ENCODE assay signal across 20 mouse cellular contexts in the genomic region with DNA sequence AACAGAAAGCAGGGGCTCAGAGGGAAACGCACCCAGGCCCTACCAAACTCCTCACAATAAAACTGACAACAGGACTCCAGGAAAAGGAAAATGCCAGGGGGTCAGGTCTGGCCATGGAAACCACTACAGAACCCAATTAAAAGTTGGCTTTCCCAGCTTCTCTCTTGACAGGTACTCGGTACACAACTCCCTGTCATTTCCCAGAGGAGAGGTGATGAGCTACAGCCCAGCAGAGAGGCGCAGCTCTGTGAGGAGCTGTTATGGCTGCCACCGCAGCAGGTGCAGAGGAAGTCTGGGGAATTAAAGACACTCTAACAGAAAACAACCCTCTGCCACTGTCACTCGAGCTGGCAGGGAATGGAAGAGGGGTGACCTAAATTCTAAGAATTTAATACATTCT.
DNase-seq lines count a peak whose midpoint lies in the region; ATAC-seq and TF ChIP-seq lines count a peak whose summit lies in the region.
"Had no signal": no experiment of that assay in that cellular context is flagged by ENCODE, and none has a peak within 500 bp of the region (broad histone marks: within the 10 kb centered on the region; RNA-seq: fewer than 3 reads in every experiment).

No protein-coding gene starts in this region.

- H3K27ac ChIP-seq in midbrain, embryonic 15.5 days = no peak overlapping the region
- H3K27ac ChIP-seq in midbrain, postnatal 0 days (ENCODE audit: low read depth, low read length) = no peak overlapping the region
- H3K27ac ChIP-seq in thymus, adult 2 months (ENCODE audit: control insufficient read depth, insufficient read depth, low read length) = peak overlapping the region; percentile 93
- H3K27ac ChIP-seq: embryonic facial prominence, embryonic 13.5 days; forebrain, embryonic 15.5 days; heart, embryonic 10.5 days; hindbrain, embryonic 13.5 days; hindbrain, postnatal 0 days had no signal

- no peak for TF ChIP-seq CTCF in midbrain, postnatal 0 days (IDR thresholded peaks at IDR 0.05)
- no peak for TF ChIP-seq CTCF in brain, embryonic 14.5 days (IDR thresholded peaks at IDR 0.05; ENCODE audit: borderline replicate concordance, extremely low read depth, insufficient read depth, insufficient read length)
- no peak for TF ChIP-seq CTCF in thymus, adult 2 months (IDR thresholded peaks at IDR 0.05; ENCODE audit: borderline replicate concordance, control insufficient read depth, extremely low read depth, insufficient read depth, low read length, poor library complexity)

- no peak for TF ChIP-seq POLR2A in brain, embryonic 14.5 days (IDR thresholded peaks at IDR 0.05; ENCODE audit: borderline replicate concordance, extremely low read depth, insufficient read depth, insufficient read length, poor library complexity, severe bottlenecking)
- peak; percentile 73 for TF ChIP-seq POLR2A in thymus, adult 2 months (IDR thresholded peaks at IDR 0.05; ENCODE audit: control insufficient read depth, extremely low read depth, insufficient read depth, low read length, poor library complexity)

- no peak overlapping the region for H3K4me2 ChIP-seq in midbrain, embryonic 15.5 days
- no peak overlapping the region for H3K4me2 ChIP-seq in midbrain, postnatal 0 days (ENCODE audit: low read depth, low read length, poor library complexity, severe bottlenecking)
- H3K4me2 ChIP-seq: embryonic facial prominence, embryonic 13.5 days; forebrain, embryonic 15.5 days; hindbrain, embryonic 13.5 days had no signal

- H3K27me3 ChIP-seq in midbrain, embryonic 15.5 days (replicated peaks) = no peaks in the 10 kb centered on the region
- H3K27me3 ChIP-seq in midbrain, postnatal 0 days (ENCODE audit: insufficient read depth, low read length) = no peaks in the 10 kb centered on the region
- no peaks in the 10 kb centered on the region for H3K27me3 ChIP-seq in thymus, adult 2 months (ENCODE audit: control insufficient read depth, insufficient read depth, low read length)
- H3K27me3 ChIP-seq: embryonic facial prominence, embryonic 13.5 days; forebrain, embryonic 15.5 days; hindbrain, embryonic 13.5 days had no signal

- DNase-seq in midbrain, postnatal 0 days (ENCODE audit: low spot score) = no peak
- peak; percentile 49 for DNase-seq in brain, embryonic 14.5 days (ENCODE audit: low read depth)
- DNase-seq in thymus, adult 2 months = peak; percentile 68
- DNase-seq in thymus, postnatal 25 days = peak; percentile 79
- no peak for DNase-seq in lung, postnatal 36 days
- no peak for DNase-seq in adrenal gland, postnatal 25 days
- no peak for DNase-seq in cerebellum, adult 9-10 months
- DNase-seq: adrenal gland, postnatal 10 days; cerebellum, adult 8-10 months; cerebellum, postnatal 25 days; gastrocnemius, postnatal 36 days; heart, adult 18-20 months; heart, postnatal 10 days had no signal

- H3K4me3 ChIP-seq in midbrain, embryonic 15.5 days = no peak overlapping the region
- H3K4me3 ChIP-seq in midbrain, postnatal 0 days (ENCODE audit: low read depth, low read length) = no peak overlapping the region
- no peak overlapping the region for H3K4me3 ChIP-seq in thymus, adult 2 months (ENCODE audit: control insufficient read depth, insufficient read depth, low read length)
- H3K4me3 ChIP-seq: embryonic facial prominence, embryonic 13.5 days; erythroblast, embryonic 14.5 days; forebrain, embryonic 15.5 days; heart, embryonic 10.5 days; hindbrain, embryonic 13.5 days had no signal

- no peaks in the 10 kb centered on the region for H3K9me3 ChIP-seq in midbrain, embryonic 15.5 days
- no peaks in the 10 kb centered on the region for H3K9me3 ChIP-seq in midbrain, postnatal 0 days (ENCODE audit: low read length)
- H3K9me3 ChIP-seq: embryonic facial prominence, embryonic 13.5 days; forebrain, embryonic 15.5 days; heart, embryonic 10.5 days; hindbrain, embryonic 13.5 days had no signal

- H3K4me1 ChIP-seq in midbrain, embryonic 15.5 days = peaks cover 3% of the 10 kb centered on the region; the same call in 1 of the 2 replicates
- no peaks in the 10 kb centered on the region for H3K4me1 ChIP-seq in midbrain, postnatal 0 days (ENCODE audit: insufficient read depth, low read length)
- peaks cover 22% of the 10 kb centered on the region for H3K4me1 ChIP-seq in thymus, adult 2 months (replicated peaks; ENCODE audit: control insufficient read depth, insufficient read depth, low read length)
- H3K4me1 ChIP-seq: heart, embryonic 10.5 days had no signal

- ATAC-seq in midbrain, embryonic 15.5 days (replicated peaks) = peak; percentile 44
- ATAC-seq in midbrain, postnatal 0 days (ENCODE audit: low FRiP score) = no peak
- ATAC-seq: forebrain, embryonic 15.5 days; hindbrain, postnatal 0 days had no signal

- WGBS in midbrain, embryonic 15.5 days = 48% methylated on average over 5 of the region's 5 CpGs
- WGBS in midbrain, postnatal 0 days = 37% methylated on average over 5 of the region's 5 CpGs
- WGBS in thymus, adult 2 months = 11% methylated on average over 5 of the region's 5 CpGs

- no peak overlapping the region for H3K9ac ChIP-seq in midbrain, embryonic 15.5 days
- no peak overlapping the region for H3K9ac ChIP-seq in midbrain, postnatal 0 days (replicated peaks; ENCODE audit: low read length, poor library complexity, severe bottlenecking)
- H3K9ac ChIP-seq: embryonic facial prominence, embryonic 13.5 days; forebrain, embryonic 15.5 days; hindbrain, embryonic 13.5 days had no signal

- no peaks in the 10 kb centered on the region for H3K36me3 ChIP-seq in midbrain, embryonic 15.5 days (replicated peaks)
- H3K36me3 ChIP-seq in midbrain, postnatal 0 days (ENCODE audit: insufficient read depth, low read length) = no peaks in the 10 kb centered on the region
- H3K36me3 ChIP-seq in thymus, adult 2 months (ENCODE audit: control insufficient read depth, insufficient read depth, low read length) = no peaks in the 10 kb centered on the region
- H3K36me3 ChIP-seq: embryonic facial prominence, embryonic 13.5 days; forebrain, embryonic 15.5 days; heart, embryonic 10.5 days; hindbrain, embryonic 13.5 days had no signal

Comparison
In these comparisons a context has a peak if more than half of its experiments do, and no peak if none do; other contexts are left out.
1. DNase-seq: peak in brain, embryonic 14.5 days (single experiment), thymus, adult 2 months (single experiment) and thymus, postnatal 25 days (single experiment); none in midbrain, postnatal 0 days (single experiment), lung, postnatal 36 days (single experiment), adrenal gland, postnatal 25 days (single experiment) and cerebellum, adult 9-10 months (single experiment).